Mouse (Mus musculus) bone marrow, adult 2 months (tissue): ENCODE data around the gene Slc35g3.

Experiments
- CTCF ChIP-seq: fragments of 200-500 bp; IDR thresholded peaks from 2 replicates; pipeline ENCODE4 v1.5.1; 2011; ENCODE audit warnings: low read length, control low read depth; ENCODE audit not compliant: control insufficient read depth, insufficient read depth
- POLR2A ChIP-seq: fragments of 200-500 bp; IDR thresholded peaks from 2 replicates; pipeline ENCODE4 v1.6.1; 2011; ENCODE audit warnings: low read depth, mild to moderate bottlenecking, control low read depth, low read length, borderline replicate concordance; ENCODE audit not compliant: control insufficient read depth

DNA sequence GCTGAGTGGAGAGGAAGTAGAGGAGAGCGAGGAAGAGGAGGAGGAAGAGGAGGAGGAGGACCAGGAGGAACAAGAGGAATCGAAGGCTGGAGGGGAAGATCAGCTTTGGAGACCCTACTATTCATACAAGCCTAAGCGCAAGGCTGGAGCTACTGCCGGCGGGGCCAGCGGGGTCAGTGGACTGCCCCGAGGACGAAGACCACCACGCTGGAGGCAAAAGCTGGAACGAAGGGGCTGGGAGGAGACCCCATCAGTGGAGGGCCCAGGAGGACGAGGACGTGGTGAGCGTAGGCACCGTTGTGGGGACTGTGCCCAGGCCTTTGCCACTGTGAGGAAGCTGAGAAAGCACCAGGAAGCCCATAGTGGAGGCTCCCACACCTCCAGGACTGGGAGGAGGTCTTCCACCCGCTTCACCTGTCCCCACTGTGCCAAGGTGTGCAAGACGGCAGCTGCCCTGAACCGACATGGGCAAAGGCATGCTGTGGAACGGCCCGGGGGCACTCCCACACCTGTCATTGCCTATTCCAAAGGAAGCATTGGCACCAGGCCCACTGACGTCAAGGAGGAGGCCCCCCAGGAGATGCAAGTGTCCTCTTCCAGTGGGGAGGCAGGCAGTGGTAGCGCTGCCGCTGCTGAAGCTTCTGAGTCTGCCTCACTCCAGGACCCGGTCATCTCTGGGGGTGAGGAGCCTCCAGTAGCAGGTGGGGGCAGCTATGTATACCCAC is 16.7 kb upstream of the Slc35g3 start:
- TF ChIP-seq CTCF (no peak), POLR2A (no peak)
